Mouse (Mus musculus): Measurements from ENCODE around the gene Krtap19-5.

Krtap19-5 gene

DNA sequence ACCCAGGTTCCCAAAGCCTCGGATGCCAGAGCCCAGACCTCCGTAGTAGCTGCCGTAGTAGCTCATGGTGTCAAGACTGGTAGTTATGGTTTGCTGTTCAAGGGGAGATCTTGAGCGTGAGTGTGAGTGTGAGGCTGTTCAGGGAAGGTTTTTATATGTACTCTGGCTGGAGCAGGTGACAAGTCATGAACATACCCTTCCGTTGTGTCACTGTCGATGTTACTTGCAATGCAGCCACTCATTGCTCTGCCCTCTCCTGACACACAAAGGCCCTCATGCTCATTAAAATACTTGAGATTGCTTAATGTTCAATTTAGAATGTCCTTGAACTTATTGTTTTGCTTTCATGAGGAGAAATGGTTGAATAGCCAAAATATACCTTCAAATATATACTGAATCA lies at the start of gene Krtap19-5:
Gene Krtap19-5, minus strand, starts transcription at position 101 of the 400 bp plus-strand sequence.
- DNase-seq (ENCODE audit: low read depth, low spot score), result no peak

GRCm38 (mm10) chr16:88941106-88941505 lies 44.8 kb upstream of the Krtap19-5 start:
- peak; percentile 1 for DNase-seq (ENCODE audit: low read depth, low spot score)

DNA sequence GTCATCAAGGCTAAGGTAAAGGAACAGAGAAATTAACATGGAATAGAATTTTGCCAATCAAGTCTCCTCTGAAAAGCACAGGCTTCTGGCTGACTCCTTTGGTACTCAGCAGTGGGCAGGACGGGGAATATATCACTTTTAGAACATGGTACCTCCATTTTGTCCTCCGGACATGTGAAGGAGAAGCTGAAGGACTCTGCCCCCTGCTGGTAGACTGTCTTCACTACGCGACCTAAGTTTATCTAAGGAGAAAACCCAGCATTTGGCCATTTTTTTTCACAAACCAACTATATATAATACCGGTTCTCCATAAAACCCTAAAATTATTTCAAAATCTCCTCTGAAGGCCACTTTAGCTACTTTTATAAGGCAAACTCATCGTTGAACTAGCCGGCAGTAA lies 42.0 kb upstream of the Krtap19-5 start:
- peak; percentile 5 for DNase-seq (ENCODE audit: low read depth, low spot score)

DNA sequence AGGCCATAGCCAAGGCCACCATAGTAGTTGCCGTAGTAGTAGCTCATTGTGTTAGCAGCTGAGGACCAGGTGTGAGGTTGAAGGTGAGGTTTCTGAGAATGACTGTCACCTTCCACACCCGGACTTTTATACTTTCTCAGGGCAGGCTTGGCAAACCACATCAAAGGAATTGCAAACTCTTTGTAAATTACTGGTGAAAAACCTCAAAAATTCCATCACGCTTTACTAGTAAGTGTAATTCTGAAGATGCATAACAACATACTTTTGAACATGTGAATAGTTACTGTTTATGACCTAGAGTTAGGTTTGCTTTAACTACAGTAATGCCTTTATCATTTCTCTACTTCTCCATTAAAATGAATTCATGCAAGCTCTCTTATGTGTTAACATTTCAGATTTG lies 35.9 kb upstream of the Krtap19-5 start, which contains the start of gene Krtap19-9b:
Gene Krtap19-9b, minus strand, starts transcription at position 101 of the 400 bp plus-strand sequence.
- DNase-seq (ENCODE audit: low read depth, low spot score), result no peak

DNA sequence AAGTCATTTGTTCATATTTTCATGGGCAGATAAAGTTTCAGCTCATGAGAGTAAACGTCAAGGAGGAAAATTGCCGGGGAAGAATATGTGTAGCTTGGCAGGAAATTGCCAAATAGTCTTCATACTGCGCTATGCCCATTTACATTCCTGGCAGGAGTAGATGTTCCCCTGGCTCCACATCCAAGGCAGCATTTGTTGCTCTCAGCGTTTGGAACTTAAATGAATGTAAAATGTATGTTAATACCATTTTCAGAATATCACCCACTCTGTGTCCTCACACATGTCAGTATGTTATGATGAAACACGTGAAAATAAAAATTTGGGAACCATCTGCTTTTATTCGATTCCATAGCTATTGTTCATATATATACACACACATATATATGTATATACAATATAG lies 9.4 kb downstream of the Krtap19-5 start:
- peak; percentile 4 for DNase-seq (ENCODE audit: low read depth, low spot score)

GRCm38 (mm10) chr16:88884989-88885388 lies 11.3 kb downstream of the Krtap19-5 start, which contains the start of gene Krtap19-4:
Gene Krtap19-4, minus strand, starts transcription at chr16:88885089.
- no peak for DNase-seq (ENCODE audit: low read depth, low spot score)

- no peak for DNase-seq (ENCODE audit: low read depth, low spot score)
These were observed 18.3 kb downstream of the Krtap19-5 start, which contains the start of gene Krtap19-3 for GRCm38 (mm10) chr16:88877938-88878337. Gene Krtap19-3, minus strand, starts transcription at chr16:88878038.

DNA sequence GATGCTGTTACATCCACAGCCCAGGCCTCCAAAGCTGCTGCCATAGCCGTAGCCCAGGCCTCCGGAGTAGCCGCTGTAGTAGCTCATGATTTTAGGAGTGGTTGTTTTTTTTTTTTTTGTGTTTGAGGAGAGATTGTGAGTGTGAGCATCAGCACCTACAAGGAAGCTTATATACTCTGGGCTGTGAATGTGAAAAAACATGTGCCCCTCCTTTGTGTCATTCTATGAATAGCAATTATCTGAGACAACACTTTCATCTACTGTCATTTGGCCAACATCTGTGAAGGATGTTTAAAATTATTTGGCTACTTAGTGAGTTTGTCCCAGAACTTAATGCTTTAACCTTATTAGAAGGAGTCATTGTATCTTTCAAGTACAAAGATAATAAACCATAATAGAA lies 22.1 kb downstream of the Krtap19-5 start, which contains the start of gene Krtap19-2:
Gene Krtap19-2, minus strand, starts transcription at position 101 of the 400 bp plus-strand sequence.
- no peak for DNase-seq (ENCODE audit: low read depth, low spot score)

DNA sequence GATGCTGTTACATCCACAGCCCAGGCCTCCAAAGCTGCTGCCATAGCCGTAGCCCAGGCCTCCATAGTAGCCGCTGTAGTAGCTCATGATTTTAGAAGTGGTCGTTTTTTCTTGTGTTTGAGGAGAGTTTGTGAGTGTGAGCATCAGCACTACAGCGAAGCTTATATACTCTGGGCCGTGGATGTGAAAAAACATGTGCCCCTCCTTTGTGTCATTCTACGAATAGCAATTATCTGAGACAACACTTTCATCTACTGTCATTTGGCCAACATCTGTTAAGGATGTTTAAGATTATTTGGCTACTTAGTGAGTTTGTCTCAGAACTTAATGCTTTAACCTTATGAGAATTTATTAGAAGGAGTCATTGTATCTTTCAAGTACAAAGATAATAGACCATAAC lies 26.9 kb downstream of the Krtap19-5 start, which contains the start of gene Krtap19-1:
Gene Krtap19-1, minus strand, starts transcription at position 101 of the 400 bp plus-strand sequence.
- no peak for DNase-seq (ENCODE audit: low read depth, low spot score)

GRCm38 (mm10) chr16:88864887-88865407 lies 31.3 kb downstream of the Krtap19-5 start:
- no peak for DNase-seq (ENCODE audit: low read depth, low spot score)

DNA sequence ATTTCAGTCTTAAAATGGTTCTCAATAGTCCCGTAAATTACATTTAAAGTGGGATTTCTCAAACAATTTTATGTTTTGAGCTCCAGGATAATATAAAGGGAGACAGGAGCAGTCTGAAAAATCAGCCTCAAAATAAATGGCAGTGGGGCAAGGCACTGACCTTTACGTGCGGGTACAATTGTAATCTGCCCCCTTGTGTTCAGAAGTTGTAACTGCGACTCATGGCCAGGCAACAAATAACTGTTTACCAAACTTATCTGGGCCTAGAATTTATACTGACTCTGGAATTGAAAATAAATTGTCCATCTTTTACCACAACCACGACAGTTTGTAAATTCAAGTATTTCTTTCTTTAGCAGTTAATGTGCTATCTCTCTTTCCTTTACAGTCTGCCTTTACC lies 44.8 kb downstream of the Krtap19-5 start:
- DNase-seq (ENCODE audit: low read depth, low spot score), result peak; percentile 28

GRCm38 (mm10) chr16:88848558-88848957 lies 47.7 kb downstream of the Krtap19-5 start:
- no peak for DNase-seq (ENCODE audit: low read depth, low spot score)

DNA sequence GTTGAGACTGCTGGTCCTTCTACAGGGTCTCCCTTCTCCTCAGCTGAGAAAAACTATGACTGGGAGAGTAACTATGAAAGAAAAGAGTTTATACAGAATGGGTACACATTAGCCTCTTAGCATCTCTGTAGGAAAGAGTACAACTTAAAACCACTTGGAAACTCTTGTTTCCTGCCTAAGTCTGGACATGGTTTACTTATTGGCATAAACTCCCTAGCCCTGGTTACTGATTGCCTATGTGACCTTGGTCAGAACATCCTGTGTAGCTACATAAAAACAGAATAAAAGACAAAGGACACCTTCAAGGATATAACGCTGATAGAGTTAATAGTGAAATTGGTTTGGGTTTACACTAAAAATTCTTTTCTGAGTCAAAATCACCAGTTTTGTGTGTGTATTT lies 48.9 kb downstream of the Krtap19-5 start:
- DNase-seq (ENCODE audit: low read depth, low spot score), result no peak
